ENCODE assay signal across 23 mouse cellular contexts in the genomic region with DNA sequence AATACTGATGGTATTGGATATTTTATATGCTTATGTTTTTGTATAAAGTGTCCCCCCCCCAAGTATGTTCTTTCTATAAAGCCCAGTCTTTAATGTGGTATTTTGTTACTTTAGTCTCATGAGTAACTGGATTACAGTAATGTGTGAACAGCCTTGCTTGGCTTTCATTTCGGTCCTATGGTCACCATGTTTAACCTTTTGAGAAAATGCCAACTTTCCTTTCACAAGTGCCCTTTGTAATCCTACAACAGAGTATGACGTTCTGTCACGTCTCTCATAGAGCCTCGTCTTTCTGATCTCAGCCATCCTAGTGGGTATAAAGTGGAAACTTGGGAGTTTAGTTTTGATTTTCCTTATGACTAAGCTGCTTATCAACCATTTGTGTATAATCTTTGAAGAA. TPM values are rescaled to one million over a fixed set of nuclear protein-coding genes. Genes with fewer than 3 reads are reported as not detected.
DNase-seq lines count a peak whose midpoint lies in the region; TF ChIP-seq lines count a peak whose summit lies in the region.
"Had no signal": no experiment of that assay in that cellular context is flagged by ENCODE, and none has a peak within 500 bp of the region (broad histone marks: within the 10 kb centered on the region; RNA-seq: fewer than 3 reads in every experiment).

No protein-coding gene starts in this region.

- intact Hi-C loops in gastrocnemius, adult 2 months (cut with DNase I), result no loop called here

- peak overlapping the region; percentile 44 for H3K27ac ChIP-seq in gastrocnemius, adult 2 months
- H3K27ac ChIP-seq in layer of hippocampus, adult 2 months, result 0 out of 2 replicates have a peak overlapping the region, but pooled peaks have one; percentile 51
- H3K27ac ChIP-seq: forebrain, embryonic 10.5 days; forebrain, embryonic 15.5 days; heart, embryonic 15.5 days; hindbrain, embryonic 14.5 days; hindbrain, postnatal 0 days had no signal

- TF ChIP-seq CTCF in gastrocnemius, adult 2 months (IDR thresholded peaks at IDR 0.05), result no peak
- TF ChIP-seq CTCF in layer of hippocampus, adult 2 months (conservative IDR thresholded peaks at IDR 0.05), result no peak

- no peak overlapping the region for H3K4me3 ChIP-seq in gastrocnemius, adult 2 months
- H3K4me3 ChIP-seq in layer of hippocampus, adult 2 months, result no peak overlapping the region
- H3K4me3 ChIP-seq: forebrain, embryonic 10.5 days; forebrain, embryonic 15.5 days; heart, embryonic 12.5 days; heart, embryonic 15.5 days had no signal

- DNase-seq in gastrocnemius, adult 2 months, result no peak
- no peak for DNase-seq in gastrocnemius, adult 8-10 months (ENCODE audit: low spot score in 2 of 2)
- DNase-seq in layer of hippocampus, adult 2 months (ENCODE audit: low spot score in 2 of 2), result no peak
- DNase-seq in layer of hippocampus, postnatal 36 days, result no peak
- peak; percentile 69 for DNase-seq in Muller cell, postnatal 12 days (ENCODE audit: inconsistent ontology term)
- peak; percentile 42 for DNase-seq in brain, adult 2 months (ENCODE audit: low read depth, low spot score)
- no peak for DNase-seq in cerebellum, postnatal 14 days
- DNase-seq: adrenal gland, adult 8-10 months; adrenal gland, postnatal 25 days; B cell, adult 2 months; cerebellum, adult 11 months; cerebellum, adult 8-10 months; cerebellum, postnatal 10 days; gastrocnemius, postnatal 14 days; heart, adult 18-20 months; heart, postnatal 10 days; heart, postnatal 4 days had no signal

RNA-seq across cellular contexts. Expression of gene Map4, which starts 11.5 kb away (rescaled TPM):
- total RNA-seq in gastrocnemius, adult 2 months (2021), result 100 to 1,000 TPM; 484 to 501 TPM
- total RNA-seq in gastrocnemius, adult 8-10 months (2022), result 100 to 1,000 TPM; 475 to 623 (median 599) TPM
- total RNA-seq in layer of hippocampus, adult 2 months (2021), result 100 to 1,000 TPM; 578 to 579 TPM
- total RNA-seq in layer of hippocampus, postnatal 36 days (2021), result 100 to 1,000 TPM; 555 to 604 TPM

Comparison
In these comparisons a context has a peak if more than half of its experiments do, and no peak if none do; other contexts are left out.
1. DNase-seq: peak in Muller cell, postnatal 12 days (single experiment) and brain, adult 2 months (single experiment); none in gastrocnemius, adult 2 months (single experiment), gastrocnemius, adult 8-10 months (0 of 2), layer of hippocampus, adult 2 months (0 of 2), layer of hippocampus, postnatal 36 days (0 of 2) and cerebellum, postnatal 14 days (0 of 2).